Mouse (Mus musculus): Measurements from ENCODE around the gene Mrpl35. TPM values are rescaled to one million over a fixed set of nuclear protein-coding genes. Genes with fewer than 3 reads are reported as not detected.
"Not testable (repeated sequence)": the region's sequence is repeated elsewhere in the genome, so short reads cannot be mapped to it uniquely, and the experiment has no call there.

Gene Mrpl35
- 10 to 100 TPM; 26.4 to 29.1 TPM for total RNA-seq (2021)

DNA sequence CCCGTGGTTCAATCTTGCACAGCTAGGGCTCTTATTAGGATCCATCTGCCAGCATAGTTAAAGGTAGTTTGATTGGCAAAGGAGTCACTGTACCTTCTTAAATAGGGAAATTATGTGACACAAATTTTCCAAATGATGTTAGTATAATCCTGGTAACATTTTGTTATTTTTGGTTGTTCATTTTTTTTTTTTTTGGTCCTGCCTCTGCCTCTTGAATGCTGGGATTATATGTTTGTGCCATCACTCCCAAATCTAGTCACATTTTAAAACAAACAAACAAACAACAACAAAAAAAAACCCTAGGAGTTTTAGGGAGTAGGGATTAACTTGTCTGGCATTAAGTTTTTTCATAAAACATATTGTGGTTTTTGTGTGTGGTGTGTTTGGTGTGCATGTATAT, at the start of gene Mrpl35:
Mrpl35 (minus strand) TSS at position 101 of the 400 bp plus-strand sequence.
- DNase-seq (ENCODE audit: low spot score in 2 of 2) = no peak
- intact Hi-C loops (cut with DNase I) = no loop called here

DNA sequence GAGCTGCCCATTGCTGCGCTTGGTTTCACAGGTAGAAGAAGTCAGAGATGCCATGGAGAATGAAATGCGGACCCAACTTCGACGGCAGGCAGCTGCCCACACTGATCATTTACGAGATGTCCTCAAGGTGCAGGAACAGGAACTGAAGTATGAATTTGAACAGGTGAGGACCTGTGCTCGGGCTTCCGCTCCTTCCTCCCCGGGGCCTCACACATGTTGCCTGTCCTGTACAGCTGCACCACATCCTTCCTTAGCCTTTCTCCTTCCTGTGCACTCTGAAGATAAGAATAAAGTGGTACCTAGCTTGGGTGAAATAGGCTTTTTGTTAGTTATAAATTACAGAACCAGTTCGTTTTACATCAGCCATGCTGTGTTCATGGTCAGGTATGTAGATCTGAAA, 44.6 kb upstream of the Mrpl35 start:
- DNase-seq (ENCODE audit: low spot score in 2 of 2) = no peak
- intact Hi-C loops (cut with DNase I) = no loop called here

DNA sequence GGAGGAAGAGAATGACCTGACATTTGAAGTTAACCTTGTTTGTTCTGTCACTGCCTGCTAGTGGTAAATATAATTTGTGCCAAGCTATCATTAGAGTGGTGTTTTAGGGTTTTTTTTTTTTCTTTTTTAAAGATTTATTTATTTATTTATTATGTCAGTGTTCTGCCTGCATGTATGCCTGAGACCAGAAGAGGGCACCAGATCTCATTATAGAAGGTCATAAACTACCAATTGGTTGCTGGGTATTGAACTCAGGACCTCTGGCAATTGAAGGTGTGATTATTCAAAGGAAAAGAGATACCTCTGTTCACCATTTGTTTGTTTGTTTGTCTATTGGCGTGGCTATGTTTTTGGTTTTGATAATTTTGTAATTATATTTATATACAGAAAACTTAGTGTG, 42.0 kb upstream of the Mrpl35 start:
- intact Hi-C loops (cut with DNase I) = no loop called here
- DNase-seq (ENCODE audit: low spot score in 2 of 2) = no peak

DNA sequence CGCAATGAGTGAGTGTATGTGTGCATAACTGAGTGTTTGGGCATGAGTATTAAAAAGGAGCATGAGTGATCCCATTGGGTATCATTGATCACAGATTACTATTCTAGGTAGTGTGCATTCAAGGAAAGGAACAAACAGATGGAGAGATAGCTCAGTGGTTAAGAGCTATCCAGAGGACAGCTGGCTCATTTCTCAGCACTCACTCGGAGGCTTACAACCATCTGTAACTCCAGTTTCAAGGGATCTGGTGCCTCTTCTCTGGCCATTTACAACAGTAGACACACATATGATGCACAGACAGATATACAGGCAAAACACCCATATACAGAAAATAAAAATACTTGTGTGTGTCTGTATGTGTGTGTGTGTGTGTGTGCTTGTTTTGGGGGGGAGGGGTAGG, 41.0 kb upstream of the Mrpl35 start:
- no peak for DNase-seq (ENCODE audit: low spot score in 2 of 2)
- intact Hi-C loops (cut with DNase I) = no loop called here

DNA sequence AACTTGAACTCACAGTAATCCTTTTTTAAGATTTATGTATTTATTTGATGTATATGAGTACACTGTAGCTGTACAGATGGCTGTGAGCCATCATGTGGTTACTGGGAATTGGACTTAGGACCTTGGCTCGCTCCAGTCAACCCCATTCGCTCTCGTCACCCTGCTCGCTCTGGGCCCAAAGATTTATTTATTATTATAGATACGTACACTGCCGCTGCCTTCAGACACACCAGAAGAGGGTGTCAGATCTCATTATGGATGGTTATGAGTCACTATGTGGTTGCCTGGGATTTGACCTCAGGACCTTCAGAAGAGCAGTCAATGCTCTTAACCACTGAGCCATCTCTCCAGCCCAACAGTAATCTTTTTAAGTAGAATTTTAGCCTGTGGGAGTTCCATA, 20.1 kb upstream of the Mrpl35 start:
- intact Hi-C loops (cut with DNase I); DNase-seq (ENCODE audit: low spot score in 2 of 2): not testable (repeated sequence)

DNA sequence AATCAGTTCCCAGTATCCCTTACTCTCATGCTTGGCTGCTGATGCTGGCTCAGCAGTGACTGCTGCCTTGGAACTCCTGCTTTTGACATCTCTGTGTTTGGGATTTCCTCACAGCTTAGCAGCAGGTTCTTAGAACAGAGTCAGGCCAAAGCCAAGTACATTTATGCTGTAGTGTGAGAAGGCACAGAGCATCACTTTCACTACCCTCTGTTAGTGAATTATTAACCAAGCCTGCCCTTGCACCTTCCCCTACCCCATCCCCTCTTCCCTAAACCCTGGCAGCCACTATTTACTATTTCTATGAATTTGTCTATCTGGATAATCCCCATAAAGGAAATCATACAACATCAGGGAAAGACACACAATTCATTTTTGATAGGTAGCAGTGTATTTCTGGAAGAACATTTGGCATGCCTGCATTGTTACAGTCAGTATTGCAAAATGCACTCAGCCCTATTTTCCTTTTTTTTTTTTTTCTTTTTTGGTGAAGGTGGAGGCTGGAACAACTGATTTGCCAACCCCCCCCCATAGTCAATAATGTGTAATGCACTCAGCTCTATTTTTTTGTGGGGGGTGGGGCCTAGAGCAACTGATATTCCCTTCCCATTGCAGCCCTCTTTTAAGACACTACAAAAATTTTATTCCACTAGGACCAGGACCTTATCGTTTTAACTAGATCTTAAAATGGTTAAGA, 14.0 kb upstream of the Mrpl35 start:
- no peak for DNase-seq (ENCODE audit: low spot score in 2 of 2)
- intact Hi-C loops (cut with DNase I) = no loop called here

DNA sequence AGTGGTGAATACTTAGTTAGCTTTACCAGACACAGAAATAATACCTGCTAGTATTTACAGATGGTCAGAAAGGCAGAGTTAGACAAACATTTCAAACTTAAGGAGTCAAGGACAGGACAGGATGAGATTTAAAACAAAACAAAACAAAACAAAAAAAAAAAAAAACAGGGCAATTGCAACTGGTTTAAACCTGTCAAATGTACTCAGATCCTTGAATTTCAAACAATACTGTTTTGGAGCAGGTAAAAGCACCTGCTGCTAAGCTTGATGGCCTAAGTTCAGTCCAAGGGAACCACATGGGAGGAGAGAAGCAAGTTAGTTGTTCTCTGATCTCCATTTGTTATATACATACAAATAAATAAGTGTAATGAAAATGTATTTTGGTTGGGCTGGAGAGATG, 13.0 kb upstream of the Mrpl35 start:
- intact Hi-C loops (cut with DNase I) = no loop called here
- DNase-seq (ENCODE audit: low spot score in 2 of 2) = no peak

DNA sequence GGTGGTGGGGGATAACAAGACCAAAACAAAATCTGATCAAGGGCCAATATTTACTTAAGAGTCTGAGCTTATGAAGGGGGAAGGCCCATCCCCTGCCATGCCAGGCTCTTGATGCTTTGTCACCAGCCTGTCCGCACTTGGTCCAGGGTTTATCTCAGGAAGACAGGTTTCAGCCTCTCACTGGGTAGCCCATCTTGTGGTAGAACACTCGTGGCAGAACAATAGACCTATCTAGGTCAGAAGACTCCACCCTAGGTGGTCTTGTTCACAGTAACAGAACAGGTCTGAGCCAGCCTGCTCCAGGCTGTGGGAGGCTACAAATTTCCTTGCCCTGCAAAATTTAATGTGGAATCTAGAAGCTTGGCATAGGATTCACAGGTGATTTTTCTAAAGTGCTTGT, 10.0 kb upstream of the Mrpl35 start:
- intact Hi-C loops (cut with DNase I) = no loop called here
- no peak for DNase-seq (ENCODE audit: low spot score in 2 of 2)

DNA sequence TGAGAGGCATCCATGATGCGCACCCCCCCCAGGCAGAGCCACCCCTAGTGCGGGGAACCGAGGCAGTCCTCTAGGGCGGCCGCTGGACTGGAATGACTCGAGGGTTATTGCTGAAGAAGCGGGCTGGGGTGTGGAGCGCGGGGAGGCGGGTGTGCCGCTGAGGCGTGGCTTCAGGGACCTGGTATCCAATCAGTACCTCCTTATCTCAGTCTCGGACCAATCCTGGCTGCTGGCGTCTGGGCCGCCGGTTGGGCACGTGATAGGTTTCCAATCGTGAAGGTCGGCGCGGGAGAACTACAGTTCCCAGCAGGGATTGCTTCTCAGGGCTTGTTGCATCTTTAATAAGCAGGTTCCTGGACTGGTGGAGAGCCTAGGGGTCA, 4.8 kb upstream of the Mrpl35 start:
- peak; percentile 95 to 96 for DNase-seq (ENCODE audit: low spot score in 2 of 2)
- intact Hi-C loops (cut with DNase I) = no loop called here

DNA sequence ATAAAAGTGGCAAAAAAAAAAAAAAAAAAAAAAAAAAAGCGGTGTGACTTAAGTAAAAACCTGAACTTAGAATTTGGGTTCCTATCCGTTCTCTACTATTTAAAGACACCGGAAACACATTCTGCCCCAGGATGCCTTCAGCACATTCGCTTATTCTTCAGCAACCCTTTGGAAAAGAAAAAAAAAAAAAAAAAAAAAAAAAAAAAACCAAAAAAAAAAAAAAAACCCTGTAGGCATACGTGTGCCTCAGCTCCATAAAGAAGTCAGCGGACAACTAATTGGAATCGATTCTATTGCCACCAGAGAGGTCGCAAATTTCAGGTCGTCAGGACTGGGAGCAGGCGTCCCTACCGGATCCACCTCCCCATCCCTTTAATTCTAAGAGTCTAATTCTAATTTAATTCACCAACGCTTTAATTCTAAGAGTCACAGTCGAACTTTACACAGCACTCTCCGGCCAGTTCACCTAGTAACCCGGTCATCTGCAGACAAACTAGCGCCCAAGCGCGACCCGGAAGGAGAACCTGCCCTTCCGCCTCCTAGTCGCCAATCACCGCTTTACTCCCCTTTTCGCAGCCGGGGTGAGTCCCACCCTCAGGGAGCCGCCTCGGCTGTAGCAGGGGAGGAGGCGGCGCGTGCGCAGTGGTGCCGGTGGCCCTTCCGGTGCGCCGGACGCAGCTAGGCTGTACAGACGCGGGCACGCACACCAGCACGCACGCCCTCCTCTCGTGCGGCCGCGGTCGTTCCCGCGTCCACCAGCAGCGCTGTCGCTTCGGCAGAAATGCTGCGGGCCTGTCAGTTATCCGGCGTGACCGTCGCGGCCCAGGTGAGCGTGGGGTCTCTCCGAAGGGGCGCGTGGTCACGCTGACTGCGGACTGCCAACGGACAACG, 4.2 kb upstream of the Mrpl35 start, which contains the start of gene Immt:
Immt (plus strand) TSS at position 642 of the 891 bp plus-strand sequence.
- intact Hi-C loops (cut with DNase I) = no loop called here
- DNase-seq (ENCODE audit: low spot score in 2 of 2) = peak; percentile 97 to 98

DNA sequence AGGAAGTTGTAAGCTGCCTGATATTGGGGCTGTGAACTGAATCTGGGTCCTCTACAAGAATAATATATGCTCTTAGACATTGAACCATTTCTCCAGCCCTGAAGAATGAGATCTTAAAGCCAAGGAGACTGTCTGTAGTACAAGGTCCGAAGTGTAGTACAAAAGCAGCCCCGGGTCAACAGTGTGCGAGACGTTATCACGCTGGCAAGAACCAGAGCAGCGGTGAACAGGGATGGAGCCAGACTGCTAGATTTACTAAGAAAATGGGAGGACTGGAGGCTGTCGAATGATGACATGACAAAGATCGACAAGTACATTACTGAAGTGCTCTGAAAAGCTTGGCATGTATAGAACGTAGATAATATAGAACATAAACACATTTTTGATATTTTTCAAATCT, 3.0 kb upstream of the Mrpl35 start:
- intact Hi-C loops (cut with DNase I) = no loop called here
- DNase-seq (ENCODE audit: low spot score in 2 of 2) = no peak

DNA sequence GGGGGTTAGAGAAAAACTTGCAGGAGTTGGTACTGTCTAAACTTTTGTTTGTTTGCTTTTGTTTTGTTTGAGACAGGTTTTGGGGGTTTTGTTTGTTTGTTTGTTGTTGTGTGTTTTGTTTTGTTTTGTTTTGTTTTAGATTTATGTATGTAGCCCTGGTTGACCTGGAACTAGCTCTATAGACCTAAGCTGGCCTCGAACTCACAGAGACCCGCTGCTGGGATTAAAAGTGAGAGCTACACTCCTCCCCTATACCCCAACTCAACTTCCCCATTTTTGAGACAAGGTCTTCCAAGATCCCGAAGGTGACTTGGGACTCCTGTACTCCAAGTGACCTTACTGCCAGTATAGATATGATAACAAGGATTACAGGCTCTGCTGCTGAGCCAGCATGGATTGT, 2.8 kb downstream of the Mrpl35 start:
- intact Hi-C loops (cut with DNase I) = no loop called here
- no peak for DNase-seq (ENCODE audit: low spot score in 2 of 2)

DNA sequence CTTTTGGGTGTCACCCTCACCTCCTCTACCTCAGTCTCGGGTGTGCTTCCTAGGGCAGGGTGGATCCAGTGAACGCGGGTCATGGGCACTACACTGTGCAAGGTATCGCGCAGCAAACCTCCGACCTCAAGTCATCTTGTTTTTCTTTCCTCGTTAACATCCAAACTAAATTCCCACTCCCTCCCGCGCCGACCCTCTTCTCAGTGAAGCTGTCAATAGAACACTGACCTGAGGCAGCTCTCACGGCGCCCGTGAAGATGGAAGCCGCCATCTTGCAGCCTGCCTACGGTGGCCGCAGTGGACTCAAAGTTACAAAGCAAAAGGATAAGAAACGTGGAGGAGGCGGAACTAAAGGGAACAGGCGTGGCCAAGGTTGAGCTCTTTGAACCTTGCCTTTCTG, 3.3 kb downstream of the Mrpl35 start:
- DNase-seq (ENCODE audit: low spot score in 2 of 2) = peak; percentile 90 to 94
- intact Hi-C loops (cut with DNase I) = no loop called here

DNA sequence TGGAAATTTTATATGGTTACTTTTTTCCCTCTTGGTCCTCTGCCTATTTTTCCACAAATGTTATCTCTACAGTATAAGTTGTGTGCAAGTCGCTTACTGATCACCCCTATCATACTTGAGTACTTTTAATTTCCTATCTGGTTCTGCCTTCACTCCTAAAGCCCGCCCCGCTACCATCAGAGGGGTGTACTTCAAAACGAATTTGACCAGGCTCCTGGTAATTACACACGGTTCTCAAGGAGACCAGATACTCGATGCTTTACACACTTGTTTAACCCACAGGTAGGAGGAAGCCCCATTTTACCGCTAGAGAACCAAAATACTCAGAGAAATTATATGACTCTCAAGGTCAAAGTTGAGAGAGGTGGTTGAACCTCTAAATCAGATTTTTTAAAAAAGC, 3.7 kb downstream of the Mrpl35 start:
- intact Hi-C loops (cut with DNase I) = no loop called here
- no peak for DNase-seq (ENCODE audit: low spot score in 2 of 2)

DNA sequence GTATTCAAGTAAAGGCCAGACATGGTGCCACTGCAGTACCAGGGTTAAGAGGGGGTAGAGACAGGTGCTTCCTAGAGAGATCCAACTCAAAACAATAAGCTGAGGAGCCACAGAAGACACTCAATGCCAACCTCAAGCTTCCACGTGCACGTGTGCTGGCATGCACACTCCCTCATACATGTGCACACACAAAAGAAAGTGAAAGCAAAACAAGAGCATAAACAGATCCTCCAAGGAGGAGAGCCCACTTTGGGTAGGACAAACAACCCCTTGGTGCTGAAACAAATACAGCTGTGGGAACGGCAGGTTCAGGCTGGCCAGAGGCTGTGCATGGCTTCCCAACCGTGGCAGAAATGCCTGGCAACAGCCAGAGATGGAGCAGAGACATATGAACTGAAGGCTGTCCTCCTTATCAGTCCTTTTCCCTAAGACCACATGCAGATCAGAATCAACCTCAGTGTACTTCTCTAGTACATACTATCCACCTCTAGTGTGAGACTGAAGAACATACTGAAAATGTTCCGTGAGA, 6.9 kb downstream of the Mrpl35 start:
- no peak for DNase-seq (ENCODE audit: low spot score in 2 of 2)
- intact Hi-C loops (cut with DNase I) = no loop called here

DNA sequence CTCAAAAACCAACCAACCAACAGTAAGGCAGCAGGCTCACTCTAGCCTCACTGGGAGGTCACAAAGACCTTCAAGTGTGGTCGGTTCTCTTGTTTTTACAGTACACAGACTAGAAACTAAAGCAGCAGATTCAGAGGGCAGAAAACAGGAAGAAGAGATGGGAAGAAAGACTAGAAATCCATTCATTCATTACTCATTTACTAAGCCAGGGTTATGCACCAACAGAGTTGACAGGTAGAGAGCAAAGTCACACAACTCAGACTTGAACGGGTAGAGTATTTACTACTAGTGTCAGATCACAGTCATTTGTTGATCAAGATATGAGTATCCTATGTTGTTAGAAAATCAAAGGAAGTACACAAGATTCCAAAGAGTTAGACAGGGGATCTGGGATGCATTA, 13.9 kb downstream of the Mrpl35 start:
- no peak for DNase-seq (ENCODE audit: low spot score in 2 of 2)
- intact Hi-C loops (cut with DNase I) = no loop called here

DNA sequence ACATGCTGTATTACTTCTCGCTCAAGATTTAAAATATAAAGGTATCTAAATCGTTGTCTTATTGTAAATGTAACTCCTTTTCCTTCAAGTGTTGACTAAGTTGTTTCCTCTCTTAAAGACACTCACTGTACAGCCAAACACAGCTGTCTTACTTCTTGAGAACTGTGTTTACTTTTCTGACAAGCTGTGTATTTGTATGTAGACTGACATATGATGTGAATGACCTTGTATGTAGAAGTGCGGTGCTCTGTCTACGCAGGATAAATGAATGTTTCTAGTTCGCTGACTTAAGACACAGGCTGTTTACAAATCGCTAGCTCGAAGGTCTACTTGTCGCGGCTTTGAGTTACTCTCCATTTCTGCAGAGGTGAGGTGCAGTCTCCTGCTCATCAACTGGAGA, 16.9 kb downstream of the Mrpl35 start:
- no peak for DNase-seq (ENCODE audit: low spot score in 2 of 2)
- intact Hi-C loops (cut with DNase I) = loop anchor here (5.0 to 10.0 kb wide), 2 partner anchors 365 to 658 kb away; partner anchors contain the start of gene Rmnd5a

DNA sequence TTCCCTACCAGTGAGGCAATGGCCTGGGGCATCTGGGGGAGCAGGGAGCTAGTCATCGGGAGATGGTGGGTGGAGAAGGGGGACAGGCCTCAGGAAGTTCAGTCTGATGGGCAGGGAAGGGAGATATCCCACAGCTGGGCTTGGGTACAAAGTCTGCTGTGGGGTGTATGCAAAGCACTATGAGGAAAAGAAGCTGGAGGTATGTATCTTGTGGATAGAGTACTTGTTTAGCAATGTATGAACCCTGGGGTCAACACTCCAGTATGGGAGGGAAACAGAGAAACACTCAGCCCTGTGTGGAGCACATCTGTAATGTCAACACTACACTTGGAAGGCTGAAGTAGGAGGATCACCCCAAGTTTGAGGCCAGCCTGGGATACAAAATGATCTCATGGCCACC, 20.1 kb downstream of the Mrpl35 start:
- intact Hi-C loops (cut with DNase I) = loop anchor here (5.0 to 10.0 kb wide), 2 partner anchors 362 to 654 kb away; partner anchors contain the start of gene Rmnd5a
- no peak for DNase-seq (ENCODE audit: low spot score in 2 of 2)

DNA sequence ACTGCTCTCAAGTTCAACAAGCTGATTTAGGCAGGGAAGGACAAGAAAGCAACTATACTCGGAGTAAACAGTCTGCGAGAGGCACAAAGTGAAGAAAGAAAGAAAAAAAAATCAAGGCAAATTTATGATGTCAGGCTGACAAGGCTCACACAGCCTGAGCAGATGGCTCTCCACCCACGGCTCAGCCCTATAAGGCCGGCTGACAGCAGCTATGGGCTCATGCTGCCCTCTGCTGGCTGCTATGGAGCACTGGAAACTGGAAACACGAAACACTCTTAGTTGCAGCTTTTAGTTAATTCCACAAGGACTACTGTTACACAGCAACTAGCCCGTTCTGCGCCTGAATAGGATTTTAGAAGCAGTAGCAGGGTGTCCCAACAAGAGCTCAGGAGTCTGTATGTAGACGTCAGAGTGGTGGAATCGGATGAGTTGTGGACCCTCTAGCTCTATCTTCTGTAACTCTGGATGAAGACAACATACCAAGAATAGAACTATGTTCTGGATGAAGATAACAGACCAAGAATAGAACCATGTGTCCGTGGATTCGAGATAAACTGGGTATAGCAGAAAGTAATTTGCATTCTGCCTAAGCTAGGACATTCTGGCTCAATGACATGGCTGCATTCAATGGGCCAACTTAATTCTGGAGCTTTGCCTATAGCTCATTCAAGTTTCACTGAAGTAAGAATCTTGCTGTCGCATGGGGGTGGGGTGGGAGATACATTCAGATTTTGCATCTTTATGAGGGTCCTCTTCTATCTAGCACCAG, 22.5 kb downstream of the Mrpl35 start:
- DNase-seq (ENCODE audit: low spot score in 2 of 2) = peak; percentile 72 to 78
- intact Hi-C loops (cut with DNase I) = loop anchor here (5.0 to 10.0 kb wide), 4 partner anchors 172 to 359 kb away; partner anchors contain the start of genes Kdm3a and Rmnd5a

DNA sequence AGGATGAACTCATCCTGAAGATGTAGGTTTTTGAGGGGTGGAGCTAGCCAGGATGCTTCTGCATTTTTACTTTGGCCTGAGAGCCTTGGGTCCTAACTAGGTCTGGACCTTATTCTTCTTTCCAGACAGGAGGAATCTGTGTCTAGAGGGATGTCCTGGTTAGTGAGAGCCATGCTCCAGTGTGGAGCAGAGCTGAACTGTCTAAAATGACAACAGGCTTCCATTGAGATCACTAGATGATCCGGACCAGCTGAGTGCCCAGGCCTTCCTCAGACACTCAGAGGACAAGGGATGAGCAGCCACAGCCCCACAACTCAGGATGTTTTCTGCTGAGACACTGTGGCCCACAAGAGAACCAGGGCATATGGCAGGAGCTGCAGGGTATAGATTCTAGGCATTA, 23.2 kb downstream of the Mrpl35 start:
- DNase-seq (ENCODE audit: low spot score in 2 of 2) = peak in 1 of 2 experiments; percentile 29
- intact Hi-C loops (cut with DNase I) = loop anchor here (5.0 to 10.0 kb wide), 4 partner anchors 171 to 359 kb away; partner anchors contain the start of genes Kdm3a and Rmnd5a

All from left cerebral cortex, postnatal 36 days (tissue).